Mouse (Mus musculus): Measurements from ENCODE around the gene Tc2n. TPM values are rescaled to one million over a fixed set of nuclear protein-coding genes. Genes with fewer than 3 reads are reported as not detected.
"Not testable (repeated sequence)": the region's sequence is repeated elsewhere in the genome, so short reads cannot be mapped to it uniquely, and the experiment has no call there.

Gene Tc2n
- total RNA-seq, 2 experiments from 2014 or later: 0.19 to 0.23 TPM

GRCm38 (mm10) chr12:101699176-101699575 lies 19.1 kb downstream of the Tc2n start:
- Histone ChIP-seq H3K4me3 (no peak overlapping the region), H3K27ac (no peak overlapping the region)
- no peak for DNase-seq (ENCODE audit: extremely low spot score in 1 of 2, low spot score in 2 of 2)
- TF ChIP-seq CTCF (IDR thresholded peaks at IDR 0.05): no peak
- intact Hi-C loops (cut with DNase I): no loop called here

GRCm38 (mm10) chr12:101696521-101696920 lies 21.8 kb downstream of the Tc2n start:
- no peak for DNase-seq (ENCODE audit: extremely low spot score in 1 of 2, low spot score in 2 of 2)
- TF ChIP-seq CTCF (IDR thresholded peaks at IDR 0.05): no peak
- Histone ChIP-seq H3K4me3 (no peak overlapping the region), H3K27ac (no peak overlapping the region)
- intact Hi-C loops (cut with DNase I): no loop called here

- TF ChIP-seq CTCF (IDR thresholded peaks at IDR 0.05): no peak
- Histone ChIP-seq H3K27ac (no peak overlapping the region), H3K4me3 (no peak overlapping the region)
- DNase-seq (ENCODE audit: extremely low spot score in 1 of 2, low spot score in 2 of 2): no peak
- intact Hi-C loops (cut with DNase I): no loop called here
Observed at GRCm38 (mm10) chr12:101680538-101680937, 37.8 kb downstream of the Tc2n start.

- no peak for DNase-seq (ENCODE audit: extremely low spot score in 1 of 2, low spot score in 2 of 2)
- intact Hi-C loops (cut with DNase I): no loop called here
- Histone ChIP-seq H3K27ac (no peak overlapping the region), H3K4me3 (no peak overlapping the region)
- TF ChIP-seq CTCF (IDR thresholded peaks at IDR 0.05): no peak
Observed at GRCm38 (mm10) chr12:101667502-101667901, 50.8 kb downstream of the Tc2n start.

- DNase-seq (ENCODE audit: extremely low spot score in 1 of 2, low spot score in 2 of 2): no peak
- Histone ChIP-seq H3K27ac (no peak overlapping the region), H3K4me3 (no peak overlapping the region)
- intact Hi-C loops (cut with DNase I): no loop called here
- no peak for TF ChIP-seq CTCF (IDR thresholded peaks at IDR 0.05)
Observed at GRCm38 (mm10) chr12:101633137-101633536, 85.2 kb downstream of the Tc2n start.

GRCm38 (mm10) chr12:101606622-101607021 lies 111.7 kb downstream of the Tc2n start:
- not testable (repeated sequence) for H3K4me3 ChIP-seq; H3K27ac ChIP-seq; DNase-seq (ENCODE audit: extremely low spot score in 1 of 2, low spot score in 2 of 2)
- intact Hi-C loops (cut with DNase I): loop anchor here (5.0 to 10.0 kb wide), 2 partner anchors 484 to 672 kb away; no protein-coding TSS in a partner anchor
- peak; percentile 45 for TF ChIP-seq CTCF (IDR thresholded peaks at IDR 0.05)

Other genes with a start within 250 kb of the Tc2n start
- gene Fbln5, start 100.5 kb upstream of the Tc2n start, total RNA-seq (2021): 1 to 10 TPM; 4.7 to 6.5 TPM
- 10 to 100 TPM; 30.7 to 30.8 TPM for gene Trip11, start 194.7 kb upstream of the Tc2n start, total RNA-seq (2021)
- gene Atxn3, start 239.7 kb upstream of the Tc2n start, total RNA-seq (2021): 10 to 100 TPM; 21.9 to 22.1 TPM

All from left cerebral cortex, adult 2 months (tissue).